Mouse (Mus musculus) megakaryocyte progenitor cell, adult 5-6 weeks (primary cell): Measurements from ENCODE around the gene Atp2a3. TPM values are rescaled to one million over a fixed set of nuclear protein-coding genes. Genes with fewer than 3 reads are reported as not detected.

Source experiments
- ATAC-seq: replicated peaks from 2 replicates; pipeline ENCODE4 v1.8.0; 2016; ENCODE audit warnings: mild to moderate bottlenecking, moderate TSS enrichment, inconsistent platforms; ENCODE audit not compliant: poor library complexity
- total RNA-seq, 2 experiments: library from RNA; stranded (forward) in 1 of 2; stranded (reverse) in 1 of 2; fragments of 157-497, 149-512 nt in 1 of 2; fragments of 200-1000 nt in 1 of 2; gene quantifications; 2 replicates each; pipeline versions ENCODE4 v1.2.3 to v1.2.4; 2015 to 2017

Atp2a3 gene
- total RNA-seq, 2 experiments from 2014 or later = 52.1 to 74.9 TPM

DNA sequence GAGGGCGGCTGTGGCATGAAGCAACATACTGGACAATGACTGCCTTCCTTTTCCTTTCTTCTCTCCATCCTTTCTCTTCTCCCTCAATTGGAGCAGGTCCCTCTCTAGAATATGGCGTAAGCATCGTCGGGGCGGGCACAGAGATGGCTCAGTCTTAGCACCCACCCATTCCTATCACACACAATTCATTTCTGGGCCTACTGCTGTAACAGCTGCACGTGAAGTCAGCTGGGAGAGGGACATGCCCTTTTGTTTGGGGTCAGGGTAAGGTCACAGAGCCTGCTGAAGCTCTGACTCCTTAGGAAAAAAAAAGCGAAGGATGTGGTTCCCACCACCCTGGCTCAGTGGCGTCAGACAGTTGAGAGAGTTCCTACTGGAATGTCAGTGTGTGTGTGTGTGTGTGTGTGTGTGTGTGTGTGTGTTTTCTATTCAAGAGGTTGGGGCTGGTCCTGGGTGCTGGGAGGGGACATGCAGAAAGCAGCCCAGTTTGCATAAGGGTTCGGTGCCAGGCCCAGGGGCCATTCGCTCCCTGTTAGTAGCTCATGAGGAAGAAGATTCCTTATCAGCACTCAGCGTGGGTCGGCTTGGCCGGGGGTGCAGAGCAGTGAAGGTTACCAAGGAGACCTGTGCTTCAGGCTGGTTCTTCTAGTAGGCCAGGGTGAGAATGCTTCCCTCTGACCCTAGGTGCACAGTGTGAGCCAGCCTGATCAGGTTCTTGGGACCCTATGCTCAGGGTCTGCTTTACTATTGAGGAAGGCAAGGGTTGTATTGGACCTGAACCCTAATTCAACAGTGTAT, 36.8 kb downstream of the Atp2a3 start:
- 0 out of 2 replicates have a peak, but pooled peaks have one; percentile 4 for ATAC-seq

GRCm38 (mm10) chr11:72998771-72999170, 37.8 kb downstream of the Atp2a3 start, which contains the start of gene P2rx1:
P2rx1 (plus strand) TSS chr11:72999103.
- peak; percentile 82 for ATAC-seq

- peak; percentile 79 for ATAC-seq
These were observed 40.1 kb downstream of the Atp2a3 start for GRCm38 (mm10) chr11:73001029-73001428.

DNA sequence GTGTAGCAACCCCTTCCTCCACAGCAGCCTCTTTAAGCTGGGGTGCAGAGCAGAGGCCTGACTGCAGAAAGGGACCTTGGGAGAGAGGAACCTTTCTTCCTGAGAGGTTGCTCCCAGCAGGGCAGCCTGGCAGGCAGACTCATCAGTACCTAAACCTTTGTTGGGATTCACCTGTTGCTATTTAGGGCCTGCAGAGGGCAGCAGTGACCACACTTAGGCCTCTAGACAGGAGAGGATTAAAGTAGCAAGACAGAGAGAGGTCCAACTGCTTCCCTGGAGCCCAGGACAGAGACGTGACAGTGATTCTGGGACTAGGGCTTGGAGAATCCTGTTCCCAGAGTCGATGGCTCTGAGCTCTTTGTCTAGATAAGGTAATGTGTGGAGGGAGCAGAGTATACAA, 45.4 kb downstream of the Atp2a3 start:
- peak; percentile 87 for ATAC-seq

DNA sequence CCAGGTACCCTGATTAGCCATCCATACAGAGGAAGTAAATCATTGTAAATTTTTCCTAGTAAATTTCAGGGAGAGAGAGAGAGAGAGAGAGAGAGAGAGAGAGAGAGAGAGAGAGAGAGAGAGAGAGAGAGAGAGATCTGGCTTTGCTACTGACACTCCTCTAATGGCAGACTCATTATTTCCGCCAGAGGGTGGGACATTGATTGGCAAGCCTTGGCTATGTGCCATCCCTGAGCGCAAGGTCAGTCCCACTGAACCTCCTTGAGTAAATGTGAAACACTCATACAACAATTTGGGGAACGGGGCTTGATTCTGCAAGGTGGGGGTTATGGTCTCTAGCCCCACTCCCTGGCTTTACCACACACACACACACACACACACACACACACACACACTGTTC, 46.1 kb downstream of the Atp2a3 start:
- ATAC-seq = no peak

- peak; percentile 78 for ATAC-seq
These were observed 46.9 kb downstream of the Atp2a3 start for GRCm38 (mm10) chr11:73007698-73008481.

GRCm38 (mm10) chr11:73008826-73009225, 47.9 kb downstream of the Atp2a3 start:
- ATAC-seq = no peak

- ATAC-seq = no peak
These were observed 48.7 kb downstream of the Atp2a3 start for GRCm38 (mm10) chr11:73009531-73010274.

- no peak for ATAC-seq
These were observed 53.0 kb downstream of the Atp2a3 start for GRCm38 (mm10) chr11:73013981-73014380.

DNA sequence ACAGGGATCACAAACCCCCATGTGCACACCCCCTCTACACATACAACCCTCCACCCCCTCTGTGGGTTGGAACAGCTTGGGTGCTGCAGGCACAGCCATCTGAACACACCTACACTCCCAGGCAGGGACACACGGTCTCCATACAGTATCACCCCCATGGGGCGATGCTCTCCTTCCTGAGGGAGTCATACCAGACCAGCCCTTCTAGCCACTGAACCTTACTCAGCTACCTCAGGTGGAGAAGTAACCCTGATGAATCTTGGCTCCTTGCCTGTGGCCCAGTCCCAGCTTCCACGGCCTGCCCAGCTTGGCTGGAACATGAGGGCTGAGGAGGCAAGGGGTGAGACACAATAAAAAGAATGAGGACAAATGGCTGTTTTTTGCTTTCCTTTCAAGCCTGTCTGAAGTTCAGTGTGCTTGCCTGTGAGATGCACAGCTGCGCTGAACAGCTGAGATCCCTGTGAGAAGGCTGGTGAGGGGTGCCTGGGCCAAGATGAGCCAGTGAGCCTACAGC, 53.9 kb downstream of the Atp2a3 start:
- ATAC-seq = no peak

- no peak for ATAC-seq
These were observed 54.6 kb downstream of the Atp2a3 start for GRCm38 (mm10) chr11:73015391-73016102.

DNA sequence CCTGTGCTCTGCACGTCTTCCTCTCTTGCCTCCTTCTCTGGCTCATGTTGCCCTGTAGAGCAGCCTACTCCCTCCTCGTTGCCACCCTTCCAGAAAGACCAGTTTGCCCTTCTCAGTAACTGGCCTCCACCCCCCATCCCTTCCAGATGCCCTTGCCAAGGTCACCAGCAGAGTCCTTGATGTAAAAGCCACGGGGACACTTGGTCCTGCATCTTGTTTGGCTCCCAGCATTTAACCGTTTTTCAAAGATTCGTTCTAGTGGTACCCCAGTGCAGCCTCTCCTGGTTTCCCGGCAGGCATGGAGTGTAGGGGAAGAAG, 55.1 kb downstream of the Atp2a3 start:
- ATAC-seq = no peak

DNA sequence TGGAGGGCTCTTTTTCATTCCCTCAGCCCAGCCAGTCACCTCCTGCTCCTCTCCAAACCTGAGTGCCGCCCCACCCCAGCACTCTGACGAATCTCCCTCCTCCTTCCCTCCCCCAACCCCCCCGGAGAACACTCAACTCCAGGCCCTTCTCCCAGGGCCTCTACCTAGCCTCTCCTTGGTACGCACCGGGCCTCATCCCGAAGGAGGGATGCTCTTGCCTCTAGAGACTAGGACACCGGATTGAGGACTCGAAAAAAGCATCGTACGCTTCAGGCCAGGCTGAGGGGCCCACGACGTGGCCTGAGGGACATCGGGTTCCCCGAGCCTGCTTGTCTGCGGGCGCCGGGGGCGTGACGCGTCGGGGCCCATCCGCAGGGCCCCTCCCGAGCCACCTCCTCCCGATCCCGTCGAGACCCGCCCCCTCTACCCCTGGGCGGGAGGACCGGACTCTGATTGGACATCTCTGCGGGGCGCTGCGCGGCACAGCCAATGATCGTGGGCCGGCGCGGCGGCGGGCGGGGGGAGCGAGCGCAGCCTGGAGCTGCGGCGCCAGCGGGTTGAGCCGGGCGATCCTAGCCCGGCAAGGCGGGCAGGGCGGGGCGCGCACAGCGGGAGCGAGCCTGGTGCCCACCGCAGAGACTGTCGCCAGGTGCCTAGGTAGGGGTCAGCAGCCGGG, 57.6 kb downstream of the Atp2a3 start, which contains the start of gene Camkk1:
Camkk1 (plus strand) TSS at position 538 of the 676 bp plus-strand sequence.
- peak; percentile 94 for ATAC-seq

DNA sequence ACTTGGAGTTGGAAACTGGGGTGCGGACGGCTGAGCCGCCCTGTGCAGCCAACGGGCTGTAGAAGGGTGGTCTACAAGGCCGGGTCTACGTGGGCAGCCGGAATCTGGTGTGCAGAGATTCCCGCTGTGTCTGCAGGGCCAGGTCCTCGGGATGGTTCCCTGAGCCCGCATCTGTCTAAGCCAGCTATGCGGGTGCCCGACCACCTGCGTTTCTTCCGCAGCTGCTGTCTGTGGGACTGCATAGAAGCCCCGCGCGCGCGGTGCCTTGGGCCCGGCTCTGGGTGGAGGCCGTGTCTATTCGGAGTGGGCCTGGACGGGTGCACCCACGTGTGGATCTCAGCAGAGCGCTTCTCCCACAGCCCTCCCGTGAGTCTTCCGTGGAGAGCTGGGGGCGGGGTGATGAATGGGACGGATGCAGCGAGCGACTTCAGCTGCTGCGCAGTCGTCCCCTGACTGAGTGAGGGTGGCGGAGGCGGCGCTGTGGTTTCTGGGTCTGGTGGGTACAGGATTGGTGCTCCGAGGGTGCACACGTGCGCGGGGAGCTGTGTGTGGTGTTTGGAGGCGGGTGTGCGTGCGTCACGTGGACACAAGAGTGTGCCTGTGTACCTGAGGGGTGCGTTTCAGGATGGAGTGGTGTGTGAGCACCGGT, 58.3 kb downstream of the Atp2a3 start:
- ATAC-seq = peak; percentile 47

DNA sequence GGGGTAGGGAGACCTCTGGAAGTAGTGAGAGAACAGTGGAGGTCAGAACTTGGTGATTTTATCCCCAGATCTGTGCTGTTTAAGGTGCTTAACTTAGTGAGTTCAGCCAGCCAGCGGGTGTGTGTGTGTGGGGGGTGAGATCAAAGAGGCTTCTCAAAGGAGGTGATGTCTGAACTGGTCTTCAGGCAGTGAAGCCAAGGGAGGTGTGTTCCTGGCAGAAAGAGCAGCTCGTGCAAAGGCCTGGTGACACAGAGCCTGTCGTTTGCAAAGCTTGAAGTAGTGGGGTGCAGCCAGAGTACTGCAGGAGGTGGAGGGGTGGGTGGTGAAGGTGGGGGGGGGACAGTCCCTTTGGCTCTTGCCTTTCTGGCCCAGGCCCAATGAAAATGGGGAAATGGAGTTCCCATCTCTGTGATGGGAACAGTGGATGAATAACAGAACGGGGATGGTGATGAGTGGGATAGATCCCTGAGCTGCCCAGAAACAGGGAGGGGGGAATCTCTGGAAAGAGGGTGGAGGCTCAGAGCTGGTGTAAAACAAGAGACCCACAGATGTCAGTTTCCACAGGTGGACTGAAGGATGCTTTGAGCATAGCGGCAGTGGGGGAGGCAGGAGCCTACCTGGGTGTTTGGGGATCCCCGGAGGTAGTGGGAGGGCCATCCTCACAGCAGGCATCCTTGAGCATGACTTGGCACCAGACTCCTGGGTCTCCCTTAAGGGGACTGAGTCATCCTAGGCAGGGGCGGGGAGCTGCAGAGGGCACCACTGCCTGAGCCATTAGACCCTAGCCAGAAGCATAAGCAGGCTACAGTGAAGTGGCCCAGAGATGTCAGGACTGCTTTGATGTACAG, 60.2 kb downstream of the Atp2a3 start:
- ATAC-seq = no peak

- no peak for ATAC-seq
These were observed 62.1 kb downstream of the Atp2a3 start for GRCm38 (mm10) chr11:73023099-73023498.

GRCm38 (mm10) chr11:73023827-73024226, 62.9 kb downstream of the Atp2a3 start:
- ATAC-seq = no peak

GRCm38 (mm10) chr11:73024236-73024904, 63.4 kb downstream of the Atp2a3 start:
- peak; percentile 93 for ATAC-seq
